Mouse (Mus musculus): ENCODE measurements around the gene Impg1. TPM values are rescaled to one million over a fixed set of nuclear protein-coding genes. Genes with fewer than 3 reads are reported as not detected.

Gene Impg1
- polyA plus RNA-seq, 1 experiment from 2014 or later, result not detected

DNA sequence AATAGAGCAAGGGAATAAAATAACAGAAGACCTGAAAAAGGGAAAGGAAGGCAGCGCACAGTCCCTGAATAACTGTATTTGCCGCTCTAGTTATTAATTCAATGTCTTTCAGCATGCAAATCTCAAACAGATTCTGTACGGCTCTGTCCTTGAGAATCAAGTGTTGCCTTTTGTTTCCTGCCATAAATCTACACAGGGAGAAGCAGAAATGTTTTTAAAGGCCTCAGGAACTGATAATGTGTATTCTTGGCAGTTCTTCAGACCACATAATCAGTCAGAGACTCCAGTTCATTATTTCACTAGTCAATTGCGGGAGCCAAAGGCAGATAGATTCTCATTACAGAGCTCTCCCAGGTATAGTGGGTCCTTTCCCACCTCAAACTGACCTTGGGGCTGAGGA lies 82.6 kb downstream of the Impg1 start:
- H3K4me1 ChIP-seq, result no peaks in the 10 kb centered on the region
- WGBS, result 94% methylated on average over 4 of the region's 4 CpGs
- no peaks in the 10 kb centered on the region for H3K9me3 ChIP-seq (replicated peaks)
- H3K27ac ChIP-seq (replicated peaks), result no peak overlapping the region
- no peak for DNase-seq (ENCODE audit: low spot score)
- H3K36me3 ChIP-seq, result no peaks in the 10 kb centered on the region
- no peaks in the 10 kb centered on the region for H3K27me3 ChIP-seq (ENCODE audit: low read depth, poor library complexity, severe bottlenecking)
- no peak overlapping the region for H3K4me3 ChIP-seq

DNA sequence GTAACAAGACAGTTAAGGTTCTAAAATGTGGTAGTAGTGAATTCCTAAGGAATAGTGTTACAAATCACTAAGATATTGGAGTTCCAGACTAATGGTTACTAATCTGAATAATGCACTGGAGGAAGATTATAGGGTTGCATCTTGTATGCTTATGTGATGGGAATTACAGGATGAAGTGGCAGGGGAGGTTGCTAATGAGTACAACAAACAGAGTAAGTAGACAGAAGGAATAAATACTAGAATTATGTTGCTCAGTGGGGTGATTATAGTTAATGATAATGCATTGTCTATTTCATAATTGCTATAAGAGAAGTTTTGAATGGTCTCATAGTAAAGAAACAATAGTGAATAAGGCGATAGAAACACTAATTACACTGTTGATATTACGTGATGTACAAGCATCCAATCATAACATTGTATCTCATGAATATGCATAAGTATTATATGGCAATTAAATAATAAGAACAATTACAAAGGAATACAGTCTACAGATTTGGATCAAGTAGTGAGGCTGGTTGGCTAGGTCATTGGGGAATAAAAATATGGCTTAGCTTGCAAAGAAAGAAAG lies 85.1 kb downstream of the Impg1 start:
- Histone ChIP-seq H3K9me3 (replicated peaks) (no peaks in the 10 kb centered on the region), H3K36me3 (no peaks in the 10 kb centered on the region), H3K4me3 (no peak overlapping the region), H3K4me1 (no peaks in the 10 kb centered on the region), H3K27me3 (ENCODE audit: low read depth, poor library complexity, severe bottlenecking) (no peaks in the 10 kb centered on the region), H3K27ac (replicated peaks) (no peak overlapping the region)
- 93% methylated on average over 2 of the region's 2 CpGs for WGBS
- no peak for DNase-seq (ENCODE audit: low spot score)

DNA sequence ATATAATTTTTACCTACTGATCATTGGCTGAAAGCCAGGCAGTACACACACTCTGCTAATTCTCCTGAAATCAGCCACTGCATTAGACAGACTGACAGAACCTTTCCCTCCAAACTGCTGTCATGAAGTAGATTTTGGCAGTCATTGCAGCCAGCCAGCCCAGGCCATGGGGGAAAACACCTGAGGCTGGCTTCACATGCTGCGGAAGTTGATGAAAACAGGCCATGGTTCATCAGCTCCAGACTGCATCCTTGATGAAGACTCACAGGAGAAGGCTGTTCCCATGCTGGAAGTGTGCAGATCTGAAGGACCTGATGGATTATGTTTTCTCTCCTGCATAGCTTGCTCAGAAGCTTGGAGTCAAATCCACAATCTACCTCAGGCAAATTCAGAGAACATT lies 91.2 kb downstream of the Impg1 start:
- WGBS, result 95% methylated on average over 1 of the region's 1 CpGs
- Histone ChIP-seq H3K9me3 (replicated peaks) (no peaks in the 10 kb centered on the region), H3K27ac (replicated peaks) (no peak overlapping the region), H3K4me3 (no peak overlapping the region), H3K36me3 (no peaks in the 10 kb centered on the region), H3K4me1 (no peaks in the 10 kb centered on the region), H3K27me3 (ENCODE audit: low read depth, poor library complexity, severe bottlenecking) (no peaks in the 10 kb centered on the region)
- DNase-seq (ENCODE audit: low spot score), result no peak

DNA sequence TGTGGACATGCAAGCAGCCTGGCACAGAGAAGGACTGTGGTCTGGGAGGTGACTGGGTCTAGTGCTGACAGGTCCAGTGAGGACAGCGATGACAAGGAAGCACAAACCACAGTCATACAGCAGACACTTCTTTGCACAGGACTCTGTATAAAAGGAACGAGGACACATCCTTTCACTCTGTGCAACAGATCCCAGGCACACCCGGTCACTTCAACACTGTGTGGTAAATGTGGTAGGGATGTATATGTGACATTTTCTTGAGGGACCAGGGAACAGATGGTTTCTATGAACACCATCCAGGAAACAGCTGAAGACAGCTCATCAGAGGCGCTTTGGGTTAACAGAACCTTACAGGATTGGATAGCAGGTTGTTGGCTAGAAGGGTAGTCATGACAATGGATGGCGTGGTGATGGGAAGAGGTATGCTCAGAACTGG lies 92.0 kb downstream of the Impg1 start:
- WGBS, result 89% methylated on average over 5 of the region's 5 CpGs
- no peak for DNase-seq (ENCODE audit: low spot score)
- Histone ChIP-seq H3K4me1 (no peaks in the 10 kb centered on the region), H3K27ac (replicated peaks) (no peak overlapping the region), H3K9me3 (replicated peaks) (no peaks in the 10 kb centered on the region), H3K36me3 (no peaks in the 10 kb centered on the region), H3K27me3 (ENCODE audit: low read depth, poor library complexity, severe bottlenecking) (no peaks in the 10 kb centered on the region), H3K4me3 (no peak overlapping the region)

DNA sequence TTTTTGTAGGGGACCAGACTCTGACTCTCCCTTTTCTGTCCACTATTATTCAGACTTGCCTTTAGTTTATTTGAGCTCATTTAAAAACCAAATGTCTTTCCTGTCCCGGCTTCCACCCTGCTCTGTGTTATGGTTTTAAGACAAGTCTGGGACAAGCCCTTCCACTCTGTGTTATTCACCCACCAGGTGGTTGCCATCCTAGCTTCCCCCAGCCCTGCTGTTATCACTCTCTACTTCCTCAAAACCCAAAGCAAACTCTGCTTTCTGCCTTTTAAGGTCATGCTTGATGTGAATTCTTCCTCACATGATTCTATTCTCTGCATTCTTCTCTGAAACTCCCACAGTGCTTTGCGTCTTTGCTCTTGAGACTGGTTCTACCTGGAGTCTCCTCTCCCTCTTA lies 96.6 kb downstream of the Impg1 start:
- Histone ChIP-seq H3K4me3 (no peak overlapping the region), H3K27ac (replicated peaks) (no peak overlapping the region), H3K27me3 (ENCODE audit: low read depth, poor library complexity, severe bottlenecking) (no peaks in the 10 kb centered on the region), H3K4me1 (no peaks in the 10 kb centered on the region), H3K9me3 (replicated peaks) (no peaks in the 10 kb centered on the region), H3K36me3 (no peaks in the 10 kb centered on the region)
- DNase-seq (ENCODE audit: low spot score), result no peak
- WGBS, result 88% methylated on average over 2 of the region's 2 CpGs

DNA sequence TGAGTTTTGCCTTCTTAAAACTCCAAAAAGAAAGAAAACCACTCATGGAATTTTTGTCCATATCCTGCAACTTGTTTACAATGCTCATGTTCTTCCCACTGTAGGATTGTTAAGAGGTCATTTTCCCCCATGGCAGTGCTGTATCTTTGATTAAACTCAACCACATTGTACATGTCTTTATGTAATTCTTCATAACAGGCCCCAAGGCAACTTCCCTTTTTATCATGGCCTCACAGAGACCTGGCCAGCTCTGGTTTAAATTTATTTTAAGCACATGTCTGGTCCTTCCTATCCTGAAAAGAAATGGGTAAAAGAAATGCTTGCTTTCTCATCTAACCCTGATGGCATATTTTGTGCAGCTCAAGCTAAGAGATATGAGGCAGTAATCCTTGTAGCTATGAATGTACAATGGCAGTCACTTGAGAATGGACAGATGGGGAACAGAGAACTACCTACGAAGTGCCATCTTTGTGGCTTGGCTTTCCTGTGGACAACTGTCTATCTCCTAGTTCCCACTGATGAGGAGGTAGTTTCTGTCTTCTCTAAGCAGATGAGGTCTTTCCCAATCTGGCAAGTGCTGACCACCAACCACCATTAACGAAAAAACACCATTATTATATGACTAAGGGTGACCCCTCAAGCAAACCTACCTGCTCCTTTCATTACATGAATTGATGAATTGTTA lies 97.6 kb downstream of the Impg1 start:
- no peak for DNase-seq (ENCODE audit: low spot score)
- Histone ChIP-seq H3K9me3 (replicated peaks) (no peaks in the 10 kb centered on the region), H3K27ac (replicated peaks) (no peak overlapping the region), H3K27me3 (ENCODE audit: low read depth, poor library complexity, severe bottlenecking) (no peaks in the 10 kb centered on the region), H3K4me3 (no peak overlapping the region), H3K36me3 (no peaks in the 10 kb centered on the region), H3K4me1 (no peaks in the 10 kb centered on the region)
- 80% methylated on average over 2 of the region's 2 CpGs for WGBS

DNA sequence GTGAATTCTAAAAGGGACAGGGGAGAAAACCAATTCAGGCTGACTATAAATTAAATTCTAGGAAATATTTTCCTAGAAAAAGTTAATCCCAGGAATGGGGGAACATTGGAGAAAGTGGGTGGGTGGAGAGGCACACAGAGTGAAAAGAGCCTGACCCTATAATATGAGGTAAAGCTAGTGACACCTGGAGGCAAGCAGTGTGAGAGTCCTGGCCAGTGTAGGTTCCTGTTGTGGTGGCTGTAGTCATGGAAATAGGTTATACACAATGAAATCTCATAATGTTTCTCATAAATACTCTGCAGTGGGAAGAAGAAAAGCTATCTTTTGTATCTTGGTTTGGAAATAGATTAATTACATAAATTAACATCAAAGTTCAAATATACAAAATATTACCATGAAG lies 105.2 kb downstream of the Impg1 start:
- Histone ChIP-seq H3K27ac (replicated peaks) (no peak overlapping the region), H3K4me1 (no peaks in the 10 kb centered on the region), H3K36me3 (no peaks in the 10 kb centered on the region), H3K9me3 (replicated peaks) (no peaks in the 10 kb centered on the region), H3K4me3 (no peak overlapping the region), H3K27me3 (ENCODE audit: low read depth, poor library complexity, severe bottlenecking) (no peaks in the 10 kb centered on the region)
- DNase-seq (ENCODE audit: low spot score), result no peak

DNA sequence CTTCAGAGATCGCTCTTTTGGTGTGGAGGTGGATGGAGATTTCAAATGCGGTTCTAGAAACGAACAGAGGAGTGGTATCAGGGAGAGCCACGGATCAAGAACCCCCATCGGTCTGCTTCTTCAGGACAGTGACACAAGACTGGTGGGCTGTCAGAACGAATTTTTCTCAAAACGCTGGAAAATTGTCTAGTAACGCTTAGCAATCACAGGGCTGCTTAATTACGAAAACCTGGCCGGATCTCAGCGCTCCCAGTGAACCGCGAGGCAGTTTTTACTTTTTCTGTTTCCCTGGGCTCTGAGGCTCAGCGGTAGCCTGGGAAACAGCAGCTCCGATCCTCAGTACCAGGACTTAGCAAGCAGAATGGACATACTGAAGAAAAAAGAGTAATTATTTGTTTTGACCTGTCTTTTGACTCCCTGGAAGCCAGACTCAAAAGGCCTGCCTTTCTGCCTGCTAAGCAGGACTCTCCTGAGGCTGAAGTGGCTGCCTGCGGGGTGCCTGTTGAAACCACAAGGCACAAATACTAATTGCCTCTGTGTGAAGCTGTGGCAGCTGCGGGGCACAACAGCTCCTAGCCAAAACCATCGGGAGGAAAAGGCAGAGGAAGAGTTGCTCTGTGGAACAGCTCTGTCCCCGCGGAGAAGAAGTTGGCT lies 113.5 kb downstream of the Impg1 start:
- H3K36me3 ChIP-seq, result no peaks in the 10 kb centered on the region
- H3K4me3 ChIP-seq, result peak overlapping the region; percentile 38; the same call in 1 of the 2 replicates
- no peaks in the 10 kb centered on the region for H3K27me3 ChIP-seq (ENCODE audit: low read depth, poor library complexity, severe bottlenecking)
- no peaks in the 10 kb centered on the region for H3K9me3 ChIP-seq (replicated peaks)
- peaks cover 13% of the 10 kb centered on the region for H3K4me1 ChIP-seq
- 20% methylated on average over 20 of the region's 20 CpGs for WGBS
- DNase-seq (ENCODE audit: low spot score), result peak; percentile 44
- no peak overlapping the region; the same call in 1 of the 2 replicates for H3K27ac ChIP-seq (replicated peaks)

DNA sequence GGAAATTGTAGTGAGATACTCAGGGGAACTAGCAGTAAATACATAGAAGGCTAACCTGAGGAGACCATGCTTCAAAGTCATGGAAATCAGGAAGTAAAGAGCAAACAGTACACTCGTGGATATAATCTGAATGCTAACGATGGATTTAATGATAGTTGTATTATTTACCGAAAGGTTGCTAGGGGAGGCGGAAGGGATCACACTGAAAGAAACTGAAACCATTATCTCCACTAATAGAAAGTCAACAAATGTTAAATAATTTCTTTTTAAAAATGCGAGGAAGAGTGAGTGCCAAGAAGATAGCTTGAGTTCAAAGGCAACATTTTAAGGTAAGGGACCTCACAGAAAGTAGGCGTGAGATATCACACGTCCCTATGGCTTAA lies 114.0 kb downstream of the Impg1 start:
- 64% methylated on average over 7 of the region's 7 CpGs for WGBS
- H3K4me3 ChIP-seq, result peak overlapping the region; percentile 38; the same call in 1 of the 2 replicates

DNA sequence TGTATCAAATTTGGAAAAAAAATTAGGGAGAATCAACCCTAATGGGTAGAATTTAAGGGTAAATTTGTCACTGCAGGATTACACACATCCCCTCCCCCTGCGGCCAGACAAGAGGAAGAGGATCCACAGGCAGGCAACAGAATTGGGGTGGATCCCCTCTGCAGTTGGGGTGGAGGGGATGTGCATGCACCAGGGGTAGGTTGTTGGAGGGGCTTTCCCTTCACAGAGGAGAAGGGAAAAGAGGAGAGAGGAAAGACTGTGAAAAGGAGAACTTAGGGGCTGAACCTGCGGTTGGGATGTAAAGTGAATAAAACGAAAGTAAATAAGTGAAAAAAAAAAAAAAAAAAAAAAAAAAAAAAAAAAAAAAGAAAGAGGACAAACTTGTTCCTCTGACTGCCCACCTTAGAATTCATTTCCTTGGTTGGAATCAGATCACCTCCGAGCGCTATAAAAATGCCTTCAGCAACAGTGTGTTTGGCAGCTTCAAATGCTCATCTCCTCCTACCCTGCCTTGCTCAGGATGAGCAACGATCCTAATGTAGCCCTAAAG lies 120.8 kb downstream of the Impg1 start:
- DNase-seq (ENCODE audit: low spot score), result no peak
- Histone ChIP-seq H3K4me1 (no peaks in the 10 kb centered on the region), H3K4me3 (no peak overlapping the region), H3K27ac (replicated peaks) (no peak overlapping the region), H3K9me3 (replicated peaks) (no peaks in the 10 kb centered on the region), H3K36me3 (no peaks in the 10 kb centered on the region), H3K27me3 (ENCODE audit: low read depth, poor library complexity, severe bottlenecking) (no peaks in the 10 kb centered on the region)
- 93% methylated on average over 6 of the region's 6 CpGs for WGBS

More for the DNA sequence above, 114.0 kb downstream of the Impg1 start:
- no peak for DNase-seq (ENCODE audit: low spot score)
- H3K36me3 ChIP-seq, result no peaks in the 10 kb centered on the region
- peaks cover 13% of the 10 kb centered on the region for H3K4me1 ChIP-seq
- no peaks in the 10 kb centered on the region for H3K9me3 ChIP-seq (replicated peaks)
- no peaks in the 10 kb centered on the region for H3K27me3 ChIP-seq (ENCODE audit: low read depth, poor library complexity, severe bottlenecking)
- no peak overlapping the region for H3K27ac ChIP-seq (replicated peaks)

DNA sequence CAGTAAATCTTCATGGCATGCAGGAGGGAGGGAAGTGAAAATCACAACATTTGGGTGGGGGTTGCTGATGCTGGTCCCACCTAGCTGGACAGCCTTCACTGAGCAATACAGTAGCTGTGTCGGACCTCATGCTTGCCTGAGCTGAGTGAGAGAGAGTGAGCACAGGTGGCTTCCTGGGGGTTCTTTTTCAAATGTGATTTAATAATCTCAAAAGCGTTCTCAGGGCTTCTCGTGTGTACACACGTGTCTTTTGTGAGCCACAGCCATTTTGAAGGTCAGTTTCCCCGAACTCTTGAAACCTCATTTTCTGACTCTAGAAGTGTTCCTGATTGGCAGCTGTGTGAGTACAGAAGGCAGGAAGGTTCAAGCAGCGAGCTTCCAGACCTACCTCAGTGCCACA lies 122.8 kb downstream of the Impg1 start:
- Histone ChIP-seq H3K9me3 (replicated peaks) (no peaks in the 10 kb centered on the region), H3K27me3 (ENCODE audit: low read depth, poor library complexity, severe bottlenecking) (no peaks in the 10 kb centered on the region), H3K36me3 (no peaks in the 10 kb centered on the region), H3K4me3 (no peak overlapping the region), H3K4me1 (no peaks in the 10 kb centered on the region), H3K27ac (replicated peaks) (no peak overlapping the region)
- WGBS, result 91% methylated on average over 6 of the region's 6 CpGs
- no peak for DNase-seq (ENCODE audit: low spot score)

DNA sequence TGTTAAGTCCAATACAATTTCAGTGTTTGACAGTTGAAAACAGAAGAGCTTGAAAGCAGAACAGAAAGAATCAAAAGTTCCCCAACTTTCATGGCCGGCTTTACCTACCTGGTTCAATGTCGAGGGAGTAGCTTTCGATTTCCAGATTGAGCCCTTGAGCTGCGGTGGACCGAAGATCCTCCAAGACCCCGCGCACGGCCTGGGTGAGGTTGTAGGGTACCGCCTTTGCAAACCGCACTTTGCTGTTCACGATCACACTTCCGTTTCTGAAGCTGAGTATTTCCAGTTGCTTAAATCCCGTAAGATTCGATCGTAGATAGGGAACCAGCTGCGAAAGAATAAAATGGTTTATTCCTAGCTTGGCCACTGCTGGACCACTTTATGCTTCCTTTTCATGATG lies 123.5 kb downstream of the Impg1 start:
- no peak for DNase-seq (ENCODE audit: low spot score)
- H3K36me3 ChIP-seq, result no peaks in the 10 kb centered on the region
- WGBS, result 95% methylated on average over 16 of the region's 16 CpGs

DNA sequence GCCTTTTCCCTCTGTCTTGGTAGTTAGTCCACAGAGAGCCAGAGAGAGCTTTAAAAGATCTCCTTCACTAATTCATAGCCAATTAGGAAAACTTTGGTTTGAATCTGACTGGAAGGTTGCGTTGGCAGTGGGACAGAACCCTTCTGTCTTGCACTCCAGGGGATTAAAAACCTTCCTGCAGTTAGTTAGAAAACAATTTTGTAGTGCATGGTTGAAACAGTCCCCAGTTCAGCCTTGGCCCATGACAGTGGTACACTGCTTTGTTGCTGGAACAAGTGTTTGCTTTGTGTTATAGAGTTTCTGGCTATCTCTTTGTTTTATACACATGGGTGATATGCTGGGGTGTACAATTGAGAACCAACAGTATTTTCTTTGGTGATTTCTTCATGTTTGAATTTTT lies 124.4 kb downstream of the Impg1 start:
- DNase-seq (ENCODE audit: low spot score), result no peak
- no peak overlapping the region for H3K4me3 ChIP-seq
- 80% methylated on average over 1 of the region's 1 CpGs for WGBS
- no peaks in the 10 kb centered on the region for H3K4me1 ChIP-seq
- no peaks in the 10 kb centered on the region for H3K27me3 ChIP-seq (ENCODE audit: low read depth, poor library complexity, severe bottlenecking)
- no peaks in the 10 kb centered on the region for H3K36me3 ChIP-seq
- no peak overlapping the region for H3K27ac ChIP-seq (replicated peaks)
- no peaks in the 10 kb centered on the region for H3K9me3 ChIP-seq (replicated peaks)

More for the DNA sequence above, 123.5 kb downstream of the Impg1 start:
- Histone ChIP-seq H3K9me3 (replicated peaks) (no peaks in the 10 kb centered on the region), H3K27ac (replicated peaks) (no peak overlapping the region), H3K4me1 (no peaks in the 10 kb centered on the region), H3K27me3 (ENCODE audit: low read depth, poor library complexity, severe bottlenecking) (no peaks in the 10 kb centered on the region), H3K4me3 (no peak overlapping the region)

Data from midbrain, embryonic 10.5 days (tissue).